Mouse (Mus musculus) stomach, embryonic 15.5 days (tissue): ENCODE data around the gene Htra2. TPM values are rescaled to one million over a fixed set of nuclear protein-coding genes. Genes with fewer than 3 reads are reported as not detected.

Experiments
- ATAC-seq: fragments of 200-750 bp; cut with Nextera tagmentation; 2 replicates; pipeline ENCODE4 v1.8.0; 2017; ENCODE audit warnings: low read depth, moderate number of reproducible peaks, moderate TSS enrichment; ENCODE audit not compliant: insufficient read depth, low FRiP score
- H3K27ac ChIP-seq: fragments of 300-500 bp; sonication (generic); 2 replicates; pipeline ENCODE4 v1.5.1; 2015; ENCODE audit warnings: mild to moderate bottlenecking, inconsistent platforms
- H3K27me3 ChIP-seq: fragments of 300-500 bp; sonication (generic); replicated peaks from 2 replicates; pipeline ENCODE4 v1.6.1; 2015; ENCODE audit warnings: inconsistent platforms
- H3K36me3 ChIP-seq: fragments of 300-500 bp; sonication (generic); 2 replicates; pipeline ENCODE4 v1.6.1; 2015; ENCODE audit warnings: inconsistent platforms
- H3K4me1 ChIP-seq: fragments of 300-500 bp; sonication (generic); 2 replicates; pipeline ENCODE4 v1.6.1; 2015; ENCODE audit warnings: inconsistent platforms
- H3K4me2 ChIP-seq: fragments of 300-500 bp; sonication (generic); 2 replicates; pipeline ENCODE4 v1.6.1; 2015; ENCODE audit warnings: mild to moderate bottlenecking, inconsistent platforms
- H3K4me3 ChIP-seq: fragments of 300-500 bp; sonication (generic); replicated peaks from 2 replicates; pipeline ENCODE4 v1.5.1; 2015; ENCODE audit warnings: inconsistent platforms
- H3K9ac ChIP-seq: fragments of 300-500 bp; sonication (generic); 2 replicates; pipeline ENCODE4 v1.6.1; 2015; ENCODE audit warnings: inconsistent platforms
- H3K9me3 ChIP-seq: fragments of 300-500 bp; sonication (generic); 2 replicates; pipeline ENCODE4 v1.6.1; 2016; ENCODE audit warnings: inconsistent platforms
- WGBS: fragments of 180-500 bp; shearing (Covaris S2); methylation state at CpG from one replicate; pipeline ENCODE4 v1.1.7; 2015; 5-methylcytosine and 5-hydroxymethylcytosine counted together
- polyA plus RNA-seq: library from polyadenylated mRNA; unstranded; fragments of >200 nt; fragmentation: Nextera tagmentation; extraction: Ambion mirVana; gene quantifications from 2 replicates; pipeline ENCODE4 v1.2.1, GENCODE M21; 2015

The Htra2 gene
- polyA plus RNA-seq: 86.6 and 94.1 TPM in 2 replicates

DNA sequence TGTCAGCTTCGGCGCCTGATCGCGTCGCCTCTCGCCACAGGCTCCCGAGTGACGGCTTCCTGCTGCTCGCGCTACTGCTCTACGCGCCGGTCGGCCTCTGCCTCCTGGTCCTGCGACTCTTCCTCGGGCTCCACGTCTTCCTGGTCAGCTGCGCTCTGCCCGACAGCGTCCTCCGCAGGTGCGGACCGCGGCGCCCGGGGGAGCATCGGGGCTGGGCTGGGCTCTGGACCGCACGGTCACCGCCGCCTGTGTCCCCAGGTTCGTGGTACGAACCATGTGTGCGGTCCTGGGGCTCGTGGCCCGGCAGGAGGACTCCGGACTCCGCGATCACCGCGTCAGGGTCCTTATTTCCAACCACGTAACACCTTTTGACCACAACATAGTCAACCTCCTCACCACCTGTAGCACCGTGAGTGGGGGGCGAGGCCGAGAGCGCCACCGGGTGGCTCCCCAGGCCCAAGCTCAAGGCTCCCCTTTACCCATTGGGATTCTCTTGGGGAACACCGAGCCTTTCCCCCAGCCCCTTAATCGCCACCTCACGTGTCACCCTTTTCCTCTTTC, at the start of gene Htra2:
Htra2 (minus strand) TSS at position 403 of the 561 bp plus-strand sequence.
- H3K27ac ChIP-seq: peak within 1 kb of the TSS; percentile 84
- no peaks in the 10 kb centered on the region for H3K9me3 ChIP-seq
- peaks cover 22% of the 10 kb centered on the region for H3K4me1 ChIP-seq
- under 1% methylated on average over 50 of the region's 50 CpGs for WGBS
- H3K4me2 ChIP-seq: peak within 1 kb of the TSS; percentile 82
- H3K4me3 ChIP-seq: peak within 1 kb of the TSS; percentile 85
- peaks cover 19% of the 10 kb centered on the region for H3K36me3 ChIP-seq
- peak within 1 kb of the TSS; percentile 94 for H3K9ac ChIP-seq
- no peak for ATAC-seq
- no peaks in the 10 kb centered on the region for H3K27me3 ChIP-seq

DNA sequence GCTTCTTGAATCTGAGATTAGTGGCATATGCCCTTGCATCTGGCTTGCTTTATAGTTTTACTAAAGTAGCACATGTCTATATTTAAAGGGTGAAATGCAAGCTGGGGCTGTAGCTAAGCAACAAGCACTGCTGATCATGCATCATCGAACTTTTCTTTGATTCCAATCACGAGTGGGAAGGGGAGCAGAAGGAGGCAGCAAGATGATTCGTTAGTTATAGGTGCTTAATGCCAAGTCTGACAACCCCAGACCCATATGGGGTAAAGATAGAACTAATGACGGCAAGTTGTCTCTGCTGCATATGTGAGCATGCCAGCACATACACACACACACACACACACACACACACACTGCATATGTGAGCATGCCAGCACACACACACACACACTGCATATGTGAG, 49.1 kb upstream of the Htra2 start:
- H3K27ac ChIP-seq: no peak overlapping the region
- H3K36me3 ChIP-seq: no peaks in the 10 kb centered on the region
- no peak overlapping the region for H3K4me3 ChIP-seq
- WGBS: 84% methylated on average over 4 of the region's 4 CpGs
- peaks cover 31% of the 10 kb centered on the region for H3K4me1 ChIP-seq
- no peaks in the 10 kb centered on the region for H3K9me3 ChIP-seq
- H3K9ac ChIP-seq: no peak overlapping the region
- ATAC-seq: no peak
- no peaks in the 10 kb centered on the region for H3K27me3 ChIP-seq
- no peak overlapping the region for H3K4me2 ChIP-seq

DNA sequence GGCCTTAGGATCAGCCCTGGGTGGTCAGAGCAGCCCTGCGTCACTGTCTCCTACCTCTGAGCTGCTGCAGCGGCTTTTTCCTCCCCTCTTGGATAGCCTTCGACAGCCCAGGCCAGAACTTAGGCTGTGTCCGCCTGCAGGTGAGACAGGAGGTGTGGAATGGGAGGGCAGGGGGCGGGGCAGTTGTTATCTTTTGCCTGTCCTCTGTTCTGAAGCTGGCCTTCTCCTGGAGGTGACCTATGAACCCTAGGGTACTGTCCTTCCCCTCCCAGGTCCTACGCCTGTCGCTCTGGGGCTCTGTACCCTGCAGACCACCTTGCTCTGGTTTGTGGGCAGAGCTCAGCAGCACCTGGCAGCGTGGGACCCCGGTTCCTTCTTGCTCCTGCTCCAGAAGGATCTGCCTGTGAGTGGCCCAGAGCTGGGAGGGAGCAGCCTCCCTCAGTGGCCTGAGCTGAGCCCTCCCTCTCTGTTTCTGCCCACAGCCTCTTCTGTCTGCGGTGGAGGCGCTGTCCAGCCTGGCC, 48.1 kb upstream of the Htra2 start:
- Histone ChIP-seq H3K4me1 (peaks cover 27% of the 10 kb centered on the region), H3K36me3 (no peaks in the 10 kb centered on the region), H3K4me3 (peak overlapping the region; percentile 73; the same call in 1 of the 2 replicates), H3K27me3 (no peaks in the 10 kb centered on the region), H3K27ac (no peak overlapping the region), H3K9me3 (no peaks in the 10 kb centered on the region), H3K9ac (no peak overlapping the region), H3K4me2 (peak overlapping the region; percentile 99)
- WGBS: 49% methylated on average over 11 of the region's 11 CpGs
- no peak for ATAC-seq

DNA sequence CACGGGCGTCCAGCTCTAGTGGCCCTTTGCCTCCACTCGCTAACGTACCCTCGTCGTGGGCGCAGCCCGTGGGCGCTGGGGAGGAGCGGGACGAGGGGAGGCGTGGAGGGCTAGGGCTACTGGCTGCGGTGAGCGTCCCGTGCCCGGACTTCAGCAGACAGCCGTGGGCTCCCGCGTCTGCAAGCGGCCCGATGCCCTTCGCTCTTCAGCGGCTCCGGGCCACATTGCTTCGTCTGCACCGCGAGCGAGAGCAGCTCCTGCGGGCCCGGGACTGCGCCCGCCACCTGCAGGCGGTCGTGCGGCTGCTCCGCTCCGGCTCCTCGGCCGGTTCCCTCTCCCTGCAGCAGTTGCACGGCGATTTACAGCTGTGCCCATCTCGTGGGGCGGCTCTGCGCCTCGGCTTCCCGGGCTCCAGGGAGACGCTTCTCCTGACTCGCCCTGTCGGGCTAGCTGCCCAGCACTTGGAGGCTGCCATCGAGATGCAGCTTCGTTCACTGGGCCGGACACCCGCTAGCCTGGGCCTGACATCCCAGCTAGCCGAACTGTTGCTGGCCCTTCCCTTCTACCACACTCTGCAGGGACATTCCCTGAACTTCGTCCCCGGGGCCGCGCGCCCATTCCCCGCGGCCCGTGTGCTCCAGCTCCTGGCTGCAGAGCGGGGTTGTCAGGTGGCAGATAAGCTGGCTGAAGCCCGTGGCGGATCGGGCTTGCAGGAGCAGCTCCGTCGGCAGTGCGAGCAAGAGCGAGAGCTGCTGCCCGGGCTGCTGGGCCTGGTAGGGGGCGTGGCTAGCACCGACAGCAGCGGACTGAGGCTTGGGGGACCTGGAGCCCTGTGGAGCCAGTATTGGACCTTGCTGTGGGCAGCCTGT, 46.8 kb upstream of the Htra2 start:
- peak overlapping the region; percentile 85 for H3K27ac ChIP-seq
- H3K4me1 ChIP-seq: peaks cover 19% of the 10 kb centered on the region
- H3K36me3 ChIP-seq: no peaks in the 10 kb centered on the region
- H3K9me3 ChIP-seq: no peaks in the 10 kb centered on the region
- H3K27me3 ChIP-seq: no peaks in the 10 kb centered on the region
- ATAC-seq: peak; percentile 70; the same call in 1 of the 2 replicates
- peak overlapping the region; percentile 70 for H3K9ac ChIP-seq
- H3K4me3 ChIP-seq: peak overlapping the region; percentile 73
- WGBS: under 1% methylated on average over 74 of the region's 74 CpGs
- peak overlapping the region; percentile 99 for H3K4me2 ChIP-seq

DNA sequence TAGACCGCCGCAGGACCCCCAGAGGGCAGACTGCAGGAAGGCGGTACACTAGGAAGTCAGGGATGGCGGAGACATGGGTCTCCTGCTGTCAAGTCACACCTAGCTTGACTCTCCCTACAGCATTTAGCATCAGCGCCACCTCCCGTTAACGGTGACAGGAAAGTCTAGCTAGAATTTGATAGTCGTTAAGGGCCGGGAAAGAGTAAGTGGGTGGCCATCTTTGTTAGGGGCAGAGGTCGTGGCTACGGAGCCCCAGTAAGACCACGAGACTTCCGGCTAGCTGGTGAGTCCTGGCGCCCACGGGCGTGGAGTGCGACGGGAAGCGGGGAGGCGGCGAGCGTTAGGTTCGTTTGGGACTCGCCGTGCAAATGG, 46.2 kb upstream of the Htra2 start, which contains the start of the genes Ccdc142 and Gm42688:
Ccdc142 (plus strand) TSS at position 286 of the 372 bp plus-strand sequence.
Gm42688 (plus strand) TSS at position 302 of the 372 bp plus-strand sequence.
- ATAC-seq: peak; percentile 88
- H3K4me2 ChIP-seq: peak within 1 kb of the TSS; percentile 99
- WGBS: 0% methylated on average over 25 of the region's 25 CpGs

DNA sequence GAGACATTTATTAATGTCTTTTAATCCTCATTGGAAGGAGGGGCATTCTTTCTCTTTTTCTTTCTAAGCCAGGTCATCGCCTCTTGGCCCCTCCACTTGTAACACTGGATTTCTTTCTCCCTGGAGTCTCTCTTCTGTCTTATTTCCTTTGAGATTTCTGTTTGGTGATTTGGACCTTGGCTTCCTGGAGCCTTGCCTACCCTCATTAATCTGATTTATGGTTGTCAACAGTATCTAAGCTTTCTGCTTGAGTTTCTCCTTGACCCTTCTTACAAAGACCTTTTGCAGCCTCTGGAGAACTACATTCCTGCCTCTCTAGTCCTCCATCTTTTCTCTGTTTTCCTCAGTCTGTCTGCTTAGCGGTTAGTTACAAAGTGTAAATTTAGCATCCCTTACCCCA, 43.3 kb upstream of the Htra2 start:
- H3K9me3 ChIP-seq: no peaks in the 10 kb centered on the region
- H3K4me2 ChIP-seq: no peak overlapping the region
- no peak overlapping the region for H3K27ac ChIP-seq
- WGBS: 48% methylated on average over 2 of the region's 2 CpGs
- H3K9ac ChIP-seq: no peak overlapping the region
- H3K4me1 ChIP-seq: peaks cover 17% of the 10 kb centered on the region
- no peaks in the 10 kb centered on the region for H3K36me3 ChIP-seq
- H3K27me3 ChIP-seq: 0 out of 2 replicates have a peak, but pooled peaks cover 10% of the 10 kb centered on the region
- H3K4me3 ChIP-seq: no peak overlapping the region
- ATAC-seq: no peak

More for the DNA sequence above, 46.2 kb upstream of the Htra2 start, which contains the start of the genes Ccdc142 and Gm42688:
- Histone ChIP-seq H3K9me3 (no peaks in the 10 kb centered on the region), H3K4me3 (peak within 1 kb of the TSS; percentile 73), H3K36me3 (no peaks in the 10 kb centered on the region), H3K27me3 (no peaks in the 10 kb centered on the region), H3K9ac (peak within 1 kb of the TSS; percentile 70), H3K27ac (peak within 1 kb of the TSS; percentile 85), H3K4me1 (peaks cover 19% of the 10 kb centered on the region)

DNA sequence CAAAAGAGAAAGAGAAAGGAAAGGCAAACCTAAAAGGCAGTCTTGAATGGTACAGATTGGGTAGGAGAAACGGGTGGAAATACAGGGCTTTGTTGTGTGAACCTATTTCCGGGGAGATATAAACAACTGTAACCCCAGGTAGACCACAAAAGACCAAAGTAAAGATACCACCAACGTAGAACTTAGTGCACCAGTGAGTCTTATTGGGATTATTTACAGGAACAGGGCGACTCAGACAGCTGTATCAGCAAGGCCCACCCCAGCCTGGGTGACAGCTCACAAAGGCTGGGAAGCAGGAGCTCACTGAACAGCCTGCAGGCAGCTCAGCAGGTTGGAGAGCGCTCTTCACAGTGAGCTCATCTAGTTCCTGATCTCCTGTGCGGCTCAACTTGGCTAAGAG, 40.9 kb upstream of the Htra2 start:
- Histone ChIP-seq H3K4me1 (peaks cover 2% of the 10 kb centered on the region; the same call in 1 of the 2 replicates), H3K4me2 (no peak overlapping the region), H3K9me3 (no peaks in the 10 kb centered on the region), H3K36me3 (no peaks in the 10 kb centered on the region), H3K27ac (no peak overlapping the region), H3K27me3 (peaks cover 10% of the 10 kb centered on the region; the same call in 1 of the 2 replicates), H3K4me3 (no peak overlapping the region), H3K9ac (no peak overlapping the region)
- WGBS: 42% methylated on average over 6 of the region's 6 CpGs
- ATAC-seq: no peak

DNA sequence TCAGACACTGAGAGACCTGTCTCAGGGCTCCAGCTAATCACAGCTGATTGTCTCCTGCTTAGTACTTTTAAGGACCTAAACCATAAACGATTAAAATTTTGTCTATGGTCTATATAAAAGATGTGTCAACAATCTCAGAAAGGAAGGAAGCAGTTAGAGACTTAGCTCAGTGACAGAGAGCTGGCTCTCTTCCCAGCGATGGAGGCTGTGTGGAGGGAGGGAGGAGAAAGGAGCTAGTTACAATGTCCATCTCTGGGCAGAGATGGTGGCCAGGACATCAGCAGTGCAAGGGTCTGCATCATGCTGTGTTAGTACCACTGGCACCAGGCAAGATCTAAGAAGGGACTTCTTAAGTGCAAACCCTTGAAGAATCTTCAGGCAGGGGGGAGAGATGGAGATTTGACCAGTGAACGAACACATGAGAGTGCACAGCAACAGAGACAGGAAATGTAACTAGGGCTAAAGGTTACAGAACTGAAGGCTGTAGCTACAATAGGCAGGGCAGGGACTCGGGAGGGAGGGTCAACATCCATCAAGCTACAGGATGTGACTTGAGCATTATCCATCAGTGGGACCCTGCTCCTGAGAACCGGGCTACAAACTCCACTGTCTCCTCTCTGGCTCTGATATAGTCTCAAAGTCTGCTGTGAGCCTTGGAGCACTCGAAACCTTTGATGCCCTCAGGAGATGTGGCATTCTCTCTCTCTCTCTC, 37.5 kb upstream of the Htra2 start:
- Histone ChIP-seq H3K9ac (no peak overlapping the region), H3K27me3 (peaks cover 39% of the 10 kb centered on the region), H3K4me1 (peaks cover 3% of the 10 kb centered on the region), H3K4me2 (no peak overlapping the region), H3K9me3 (no peaks in the 10 kb centered on the region), H3K27ac (no peak overlapping the region), H3K4me3 (no peak overlapping the region), H3K36me3 (no peaks in the 10 kb centered on the region)
- whole genome bisulfite sequencing: 27% methylated on average over 6 of the region's 6 CpGs
- no peak; the same call in 1 of the 2 replicates for ATAC-seq

DNA sequence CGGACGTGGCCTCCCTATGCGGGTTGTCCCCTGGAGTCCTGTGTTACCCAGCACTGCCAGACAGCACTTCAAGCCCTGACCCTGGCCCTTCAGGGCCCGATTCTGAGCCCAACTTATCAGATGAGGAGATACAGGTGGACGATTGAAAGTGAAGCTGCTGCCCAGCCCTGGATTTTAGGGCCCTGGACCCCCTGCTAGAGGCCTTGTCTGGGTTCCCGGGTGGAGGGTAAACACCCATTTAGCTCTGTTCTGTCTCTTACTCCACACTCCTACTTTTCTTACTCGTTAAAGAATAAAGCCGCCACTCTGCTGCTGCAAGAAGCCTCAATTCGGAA, 32.8 kb upstream of the Htra2 start:
- H3K4me2 ChIP-seq: peak overlapping the region; percentile 48
- WGBS: 15% methylated on average over 9 of the region's 9 CpGs
- peak overlapping the region; percentile 25 for H3K4me3 ChIP-seq
- ATAC-seq: no peak
- no peaks in the 10 kb centered on the region for H3K9me3 ChIP-seq
- H3K36me3 ChIP-seq: no peaks in the 10 kb centered on the region
- H3K4me1 ChIP-seq: peaks cover 14% of the 10 kb centered on the region
- no peak overlapping the region for H3K9ac ChIP-seq
- H3K27ac ChIP-seq: no peak overlapping the region
- H3K27me3 ChIP-seq: peaks cover 73% of the 10 kb centered on the region

DNA sequence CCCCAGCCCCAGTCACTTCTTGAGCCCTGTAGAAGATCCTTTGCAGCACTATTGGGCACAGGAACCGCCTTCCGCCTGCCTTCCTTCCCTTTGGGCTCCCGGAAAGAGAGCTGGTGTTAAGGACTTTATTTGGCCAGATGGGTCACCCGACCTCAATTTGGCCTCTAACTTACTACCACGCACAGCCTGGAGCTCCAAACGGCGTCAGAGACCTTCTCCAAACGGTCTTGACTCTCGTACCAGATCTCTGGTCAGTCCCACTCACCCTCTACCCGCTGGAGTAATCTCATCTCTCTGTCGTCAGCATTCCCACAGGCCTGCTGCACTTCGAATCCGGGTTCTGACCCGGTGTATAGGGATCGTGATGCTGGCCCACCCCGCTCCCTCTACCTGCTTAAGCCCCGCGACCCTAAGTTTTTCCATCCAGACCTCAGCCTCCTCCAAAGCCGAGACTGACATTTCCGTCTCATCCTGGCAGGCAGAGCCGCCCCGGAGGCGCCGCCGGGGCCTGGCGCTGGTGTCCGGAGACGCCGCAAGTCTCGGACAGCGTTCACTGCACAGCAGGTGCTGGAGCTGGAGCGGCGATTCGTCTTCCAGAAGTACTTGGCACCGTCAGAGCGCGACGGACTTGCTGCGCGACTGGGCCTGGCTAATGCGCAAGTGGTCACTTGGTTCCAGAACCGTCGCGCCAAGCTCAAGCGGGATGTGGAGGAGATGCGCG, 32.3 kb upstream of the Htra2 start:
- H3K27me3 ChIP-seq: peaks cover 78% of the 10 kb centered on the region
- no peaks in the 10 kb centered on the region for H3K36me3 ChIP-seq
- H3K4me2 ChIP-seq: peak overlapping the region; percentile 48
- no peaks in the 10 kb centered on the region for H3K9me3 ChIP-seq
- ATAC-seq: no peak
- peaks cover 14% of the 10 kb centered on the region for H3K4me1 ChIP-seq
- 2% methylated on average over 47 of the region's 47 CpGs for WGBS
- H3K27ac ChIP-seq: no peak overlapping the region
- H3K9ac ChIP-seq: no peak overlapping the region
- peak overlapping the region; percentile 25 for H3K4me3 ChIP-seq
